ENCODE assay signal across 18 mouse cellular contexts in the genomic region with DNA sequence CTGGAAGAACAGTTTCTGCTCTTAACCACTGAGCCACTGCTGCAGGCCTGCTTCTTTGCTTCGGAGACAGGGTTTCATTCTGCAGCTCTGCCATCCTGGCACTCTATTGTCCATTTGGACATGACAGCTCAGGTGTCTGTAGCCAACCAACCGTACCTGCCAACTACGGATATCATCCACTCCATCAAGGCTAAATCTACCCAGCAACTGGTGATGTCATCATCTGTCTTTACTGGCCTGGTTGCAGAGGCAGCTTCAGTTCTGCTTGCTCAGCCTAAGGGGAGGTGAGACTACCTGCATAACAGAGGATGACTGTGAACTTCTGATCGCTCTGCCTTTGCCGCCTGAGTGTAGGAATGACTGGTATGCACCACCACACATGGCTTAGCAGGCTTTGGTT. TPM values are rescaled to one million over a fixed set of nuclear protein-coding genes. Genes with fewer than 3 reads are reported as not detected.
A peak's percentile ranks its signal among the peaks of the same experiment; 100 is the strongest.
DNase-seq lines count a peak whose midpoint lies in the region; TF ChIP-seq lines count a peak whose summit lies in the region.
"Had no signal": no experiment of that assay in that cellular context is flagged by ENCODE, and none has a peak within 500 bp of the region (broad histone marks: within the 10 kb centered on the region; RNA-seq: fewer than 3 reads in every experiment).

No protein-coding gene starts in this region.

- WGBS in lung, adult 2 months = 60% methylated on average over 5 of the region's 5 CpGs

- no peak for TF ChIP-seq CTCF in lung, adult 2 months (IDR thresholded peaks at IDR 0.05; ENCODE audit: insufficient read depth, low read length)

- TF ChIP-seq POLR2A in lung, adult 2 months (IDR thresholded peaks at IDR 0.05; ENCODE audit: borderline replicate concordance, extremely low read depth, low read depth, low read length) = no peak

- peak; percentile 62 for DNase-seq in cerebellum, adult 9-11 months
- no peak for DNase-seq in cerebellum, postnatal 4 days (ENCODE audit: low spot score in 2 of 2)
- DNase-seq in lung, postnatal 10 days = peak; percentile 45
- no peak for DNase-seq in lung, adult 2 months
- DNase-seq in kidney, adult 8-10 months = peak; percentile 57 to 69
- DNase-seq in splenic B cell, adult 2 months (ENCODE audit: low read depth, low spot score) = peak; percentile 26
- DNase-seq in gastrocnemius, postnatal 4 days (ENCODE audit: low spot score in 2 of 2) = no peak
- no peak for DNase-seq in adrenal gland, postnatal 14 days
- DNase-seq: adrenal gland, postnatal 10 days; liver, embryonic 13.5 days had no signal

- no peaks in the 10 kb centered on the region; the same call in 1 of the 2 replicates for H3K4me1 ChIP-seq in lung, adult 2 months (ENCODE audit: control insufficient read depth, insufficient read depth, low read length)

- H3K36me3 ChIP-seq in splenic B cell, adult 2 months (ENCODE audit: control insufficient read depth, insufficient read depth, low read length, poor library complexity, severe bottlenecking) = no peaks in the 10 kb centered on the region
- H3K36me3 ChIP-seq: embryonic facial prominence, embryonic 12.5 days; liver, embryonic 13.5 days had no signal

- no peak overlapping the region for H3K4me3 ChIP-seq in lung, adult 2 months (replicated peaks; ENCODE audit: extremely low read depth, low read depth, low read length)
- H3K4me3 ChIP-seq: embryonic facial prominence, embryonic 12.5 days; liver, embryonic 13.5 days had no signal

- no peaks in the 10 kb centered on the region for H3K27me3 ChIP-seq in splenic B cell, adult 2 months (ENCODE audit: control insufficient read depth, insufficient read depth, low read length, poor library complexity, severe bottlenecking)

RNA-seq across cellular contexts. Expression of a gene that starts 1.6 kb away (rescaled TPM):
- 223 and 227 TPM in 2 replicates for polyA plus RNA-seq in lung, adult 2 months (2012; rRNA removed)
- total RNA-seq in gastrocnemius, postnatal 4 days (2021) = 10 to 100 TPM; 25.7 to 26.6 TPM
- total RNA-seq in adrenal gland, postnatal 14 days (2021) = 3.9 and 5.1 TPM in 2 replicates
- total RNA-seq: megakaryocyte, adult 5-6 weeks had no signal

RNA-seq across cellular contexts. Expression of a gene that starts 36.3 kb away (rescaled TPM):
- polyA plus RNA-seq in lung, adult 2 months (2012; rRNA removed) = not detected in 2 replicates
- total RNA-seq in gastrocnemius, postnatal 4 days (2021) = not detected
- not detected in 2 replicates for total RNA-seq in adrenal gland, postnatal 14 days (2021)
- total RNA-seq: adrenal gland, postnatal 10 days; gastrocnemius, adult 8-10 months; hematopoietic stem cell, adult 5-6 weeks; layer of hippocampus, adult 8-10 months; left cerebral cortex, postnatal 10 days; megakaryocyte, adult 5-6 weeks had no signal
- polyA plus RNA-seq: embryonic facial prominence, embryonic 12.5 days; forebrain, embryonic 11.5 days; heart, embryonic 11.5 days; liver, embryonic 13.5 days had no signal

Comparison
In these comparisons a context has a peak if more than half of its experiments do, and no peak if none do; other contexts are left out.
1. DNase-seq: peak in cerebellum, adult 9-11 months (single experiment), lung, postnatal 10 days (single experiment), kidney, adult 8-10 months (2 of 2) and splenic B cell, adult 2 months (single experiment); none in cerebellum, postnatal 4 days (0 of 2), lung, adult 2 months (single experiment), gastrocnemius, postnatal 4 days (0 of 2) and adrenal gland, postnatal 14 days (single experiment).